Mouse (Mus musculus) R1 (cell line): ENCODE results near the gene 2310007B03Rik.

Experiments
- DNase-seq: peaks from one replicate; pipeline ENCODE4 v3.0.0-alpha.2; 2018; ENCODE audit warnings: low read depth, low spot score

2310007B03Rik gene

DNA sequence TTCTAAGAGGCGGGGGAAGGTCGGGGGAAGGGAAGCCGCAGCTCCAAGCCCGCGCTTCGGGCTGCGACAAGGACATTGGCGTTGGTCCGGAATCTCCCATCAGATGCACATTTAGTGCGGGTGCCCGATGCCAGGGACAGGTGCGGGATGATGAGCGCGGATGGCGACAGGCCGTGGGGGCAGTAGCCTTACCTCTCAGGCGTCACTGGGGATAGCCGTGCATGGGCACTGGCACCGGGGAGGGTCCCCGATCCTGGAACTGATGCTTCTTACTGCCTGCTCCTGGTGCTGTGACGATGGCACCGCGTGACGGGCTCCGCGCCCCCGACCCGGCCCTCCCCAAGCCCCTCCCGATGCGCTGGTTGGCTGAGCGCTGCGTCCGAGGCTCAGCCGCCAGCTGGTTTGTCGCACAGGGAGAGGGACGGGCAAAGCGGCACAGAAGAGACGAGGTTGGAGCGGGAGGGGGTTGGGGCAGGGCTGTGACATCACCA is 59.1 kb downstream of the 2310007B03Rik start, which contains the start of gene Kif1a:
Kif1a (minus strand) TSS at position 381 of the 491 bp plus-strand sequence.
- peak; percentile 35 for DNase-seq
